Mouse (Mus musculus) T-cell, adult 2 months (primary cell): ENCODE results near the gene Gmds.
A peak's percentile ranks its signal among the peaks of the same experiment; 100 is the strongest.

Experiments used
- DNase-seq: peaks from one replicate; pipeline ENCODE4 v3.0.0; 2022; ENCODE audit warnings: low spot score

The Gmds gene

DNA sequence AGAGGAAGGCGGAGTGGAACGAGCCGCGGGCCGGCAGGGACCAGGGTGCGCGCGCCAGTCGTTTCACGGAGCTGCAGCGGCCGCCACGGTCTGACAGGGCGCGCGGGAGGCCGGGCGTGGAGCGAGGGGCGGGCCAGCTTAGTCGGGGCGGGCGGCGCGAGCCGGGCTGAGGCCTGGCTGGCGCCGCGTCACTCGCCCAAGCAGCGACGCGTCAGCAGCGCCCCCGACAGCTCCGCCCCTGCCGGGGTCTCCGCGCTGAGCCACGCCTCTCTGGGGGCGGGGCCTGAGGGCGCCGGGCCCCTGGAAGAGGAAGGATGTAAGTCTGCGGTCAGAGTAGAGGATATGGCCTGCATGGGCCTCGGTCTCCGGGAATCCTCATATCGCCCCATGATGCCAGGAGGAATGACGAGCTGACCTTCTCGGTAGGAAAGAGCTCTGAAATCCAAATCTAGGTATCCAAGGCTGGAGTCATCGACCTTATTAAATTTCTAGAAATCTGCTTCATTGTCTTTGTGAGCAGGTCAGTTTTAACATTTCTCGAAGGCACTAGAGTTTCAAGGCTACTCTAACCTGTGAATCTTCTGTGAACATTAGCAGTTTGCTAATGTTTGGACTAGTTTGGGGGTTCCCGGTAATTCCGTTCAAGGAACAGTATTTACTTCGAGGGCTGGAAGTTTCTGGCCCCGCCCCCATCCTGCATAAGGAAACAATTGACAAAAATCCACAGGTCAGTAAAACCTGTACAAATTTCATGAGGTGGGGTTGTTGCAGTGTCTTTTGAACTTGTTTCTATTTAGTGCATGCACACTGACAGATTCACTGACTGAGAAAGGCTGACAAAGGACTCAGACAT is at the start of gene Gmds:
Gene Gmds (minus strand): TSS at position 228 of the 853 bp plus-strand sequence.
- peak; percentile 90 for DNase-seq

DNA sequence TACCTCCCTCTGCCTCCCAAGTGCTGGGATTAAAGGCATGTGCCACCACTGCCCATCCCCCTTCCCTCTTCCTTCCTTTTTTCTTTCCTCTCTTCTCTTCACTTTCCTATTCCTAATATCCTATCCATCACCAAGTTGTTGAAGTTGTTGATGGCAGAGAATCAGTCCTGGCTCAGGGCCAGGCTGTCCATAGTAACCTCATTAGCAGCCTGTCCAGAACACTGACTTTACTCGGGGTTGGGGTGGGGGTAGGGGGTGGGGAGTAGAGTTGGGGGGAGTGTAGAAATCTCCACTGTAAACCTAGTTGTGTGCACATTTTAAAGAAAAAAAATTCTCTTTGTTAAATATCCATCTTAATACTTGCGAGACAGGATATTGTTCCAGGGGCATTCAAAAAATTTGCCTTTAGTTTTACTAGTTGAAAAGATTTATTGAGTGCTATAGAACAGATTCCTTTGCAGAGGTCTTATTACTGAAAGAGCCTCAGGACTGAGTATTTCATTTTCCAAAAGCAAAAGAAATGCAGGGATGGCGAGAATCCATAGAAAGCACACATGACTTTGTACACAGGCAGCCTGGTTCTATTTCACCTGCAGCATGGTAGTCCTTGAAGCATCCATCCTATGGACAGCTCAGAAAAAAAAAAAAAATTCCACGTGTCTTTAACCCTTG is 47.0 kb upstream of the Gmds start:
- DNase-seq, result no peak

DNA sequence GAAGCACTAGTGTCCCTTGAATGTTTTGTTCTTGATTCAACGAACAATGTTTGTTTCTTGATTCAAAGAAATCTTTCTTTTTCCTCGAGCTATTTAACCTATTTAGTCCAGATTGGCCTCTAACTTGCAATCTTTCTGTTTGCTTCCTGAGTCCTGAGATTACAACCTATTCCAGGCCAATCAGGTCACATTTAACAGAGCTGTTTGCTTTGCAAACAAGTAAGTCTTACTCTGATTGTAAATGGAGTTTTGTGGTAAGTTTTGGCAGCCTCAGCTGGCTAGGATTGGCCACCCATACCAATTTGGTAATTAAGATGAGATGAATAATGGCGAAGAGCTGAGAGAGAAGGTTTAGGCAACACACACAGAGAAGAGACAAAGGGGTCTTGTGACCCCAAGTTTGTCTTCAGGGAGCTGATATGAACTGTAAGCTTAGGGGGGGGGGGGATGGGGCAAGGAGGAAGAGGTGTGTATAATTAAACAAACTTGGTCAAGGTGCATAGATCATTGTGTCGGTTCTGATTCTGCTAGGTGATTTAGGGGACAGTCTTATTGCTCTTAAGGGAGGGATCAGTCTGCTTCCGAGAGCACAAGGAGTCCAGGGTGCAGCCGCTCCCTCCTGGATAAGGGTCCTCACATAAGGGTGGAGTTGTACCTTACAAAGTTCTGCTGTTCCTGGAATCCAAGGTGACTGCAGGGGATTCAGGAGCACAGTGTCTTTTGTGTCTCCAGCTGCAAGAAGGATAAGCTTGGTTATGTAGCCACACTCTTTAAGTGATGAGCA is 43.9 kb upstream of the Gmds start:
- DNase-seq, result no peak

DNA sequence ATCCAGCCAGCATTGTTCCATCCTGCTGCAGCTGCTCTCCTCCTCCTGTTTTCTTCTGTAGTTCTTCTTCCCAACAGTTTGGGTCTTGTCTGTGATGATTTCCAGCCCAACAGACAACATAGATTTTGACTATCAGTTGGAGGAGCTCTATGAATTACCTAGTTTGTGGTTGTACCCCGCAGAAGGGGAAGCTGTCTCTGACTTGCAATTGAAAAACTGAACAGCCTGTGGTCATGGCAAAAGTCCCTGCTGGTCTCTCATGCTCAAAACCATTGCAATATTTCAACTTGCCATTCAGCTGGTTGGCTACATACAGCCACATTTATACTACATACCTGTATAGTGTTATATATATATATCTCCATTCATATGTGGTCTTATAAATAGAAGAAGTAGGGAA is 40.1 kb upstream of the Gmds start:
- no peak for DNase-seq

DNA sequence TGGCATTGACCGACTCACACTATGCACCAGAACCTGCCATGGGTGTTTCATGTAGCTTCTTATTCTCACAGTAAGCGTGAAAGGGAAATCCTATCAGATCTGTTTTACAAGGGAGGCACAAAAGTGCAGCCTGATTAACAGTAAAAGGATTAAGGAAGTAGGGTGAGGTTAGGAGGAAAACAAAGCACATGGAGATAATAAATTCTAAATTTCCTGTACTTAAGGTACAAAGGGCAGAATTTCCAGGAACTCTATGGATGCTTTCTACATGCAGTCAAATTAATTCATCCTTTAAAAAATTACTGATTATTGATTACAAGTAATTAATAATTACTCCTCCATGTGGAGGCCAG is 34.0 kb upstream of the Gmds start:
- DNase-seq, result no peak

DNA sequence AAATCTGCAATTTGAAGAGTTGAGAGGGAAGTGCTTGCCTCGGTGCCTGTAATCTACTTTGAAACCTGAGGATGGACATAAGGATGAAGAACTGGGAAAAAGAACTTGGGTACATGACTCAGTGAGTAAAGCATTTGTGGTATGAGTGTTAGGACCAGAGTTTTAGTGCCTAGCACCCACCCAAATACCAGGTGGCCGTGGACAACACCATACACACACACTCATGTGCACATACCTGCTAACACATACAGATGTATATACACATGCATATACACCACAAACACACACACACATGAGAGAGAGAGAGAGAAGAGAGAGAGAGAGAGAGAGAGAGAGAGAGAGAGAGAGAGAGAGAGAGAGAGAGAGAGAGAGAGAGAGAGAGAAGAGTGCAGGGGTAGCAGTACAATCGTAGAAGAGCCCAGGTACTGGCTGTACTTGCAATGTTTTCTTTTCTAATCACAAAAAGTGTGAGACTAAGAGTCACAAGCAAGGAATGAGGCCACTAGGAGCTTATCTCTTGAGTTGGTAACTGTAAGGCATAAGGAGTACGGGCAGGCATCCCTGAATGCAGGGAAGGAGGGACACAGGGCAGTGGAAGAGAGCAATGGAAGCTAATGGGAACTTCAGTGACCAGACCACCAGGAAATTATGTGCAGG is 33.5 kb upstream of the Gmds start:
- DNase-seq, result no peak

DNA sequence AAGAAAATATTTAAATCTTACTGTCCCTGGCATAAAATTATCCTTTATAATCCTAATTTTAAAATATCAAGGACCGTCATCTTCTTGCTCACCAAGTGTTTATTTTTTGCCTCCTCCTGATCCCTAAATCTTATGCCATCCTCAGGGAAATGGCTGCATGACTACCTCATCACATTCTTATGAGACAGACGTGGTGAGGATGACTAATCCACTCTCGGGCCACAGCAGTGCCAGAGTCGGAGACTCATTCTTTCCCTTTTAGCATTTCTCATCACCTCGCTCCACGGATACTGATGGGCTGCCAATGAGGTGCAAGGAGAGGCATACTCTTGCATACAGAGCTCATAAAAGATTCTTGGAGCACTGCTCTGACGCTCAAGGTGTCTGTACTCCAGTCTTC is 32.2 kb upstream of the Gmds start:
- DNase-seq, result no peak

DNA sequence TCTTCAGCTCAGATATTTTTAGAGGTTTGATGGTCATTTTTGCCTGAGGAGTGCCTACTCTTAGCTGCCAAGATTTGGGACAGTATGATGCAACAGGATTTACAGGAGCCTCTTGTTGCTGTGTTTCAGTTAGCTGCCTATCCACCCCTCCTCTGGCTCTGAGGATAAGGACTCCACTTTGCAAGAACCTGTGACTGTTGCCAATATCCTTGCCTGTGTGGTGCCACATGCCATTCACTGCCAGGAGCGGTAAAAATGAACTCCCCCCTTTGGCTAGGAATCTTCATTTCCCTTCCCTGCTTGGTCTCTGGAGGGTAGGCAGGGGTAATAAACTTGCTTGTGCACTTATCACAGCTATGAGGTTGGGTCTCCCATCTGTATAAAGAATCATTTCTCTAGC is 31.6 kb upstream of the Gmds start:
- DNase-seq, result no peak

DNA sequence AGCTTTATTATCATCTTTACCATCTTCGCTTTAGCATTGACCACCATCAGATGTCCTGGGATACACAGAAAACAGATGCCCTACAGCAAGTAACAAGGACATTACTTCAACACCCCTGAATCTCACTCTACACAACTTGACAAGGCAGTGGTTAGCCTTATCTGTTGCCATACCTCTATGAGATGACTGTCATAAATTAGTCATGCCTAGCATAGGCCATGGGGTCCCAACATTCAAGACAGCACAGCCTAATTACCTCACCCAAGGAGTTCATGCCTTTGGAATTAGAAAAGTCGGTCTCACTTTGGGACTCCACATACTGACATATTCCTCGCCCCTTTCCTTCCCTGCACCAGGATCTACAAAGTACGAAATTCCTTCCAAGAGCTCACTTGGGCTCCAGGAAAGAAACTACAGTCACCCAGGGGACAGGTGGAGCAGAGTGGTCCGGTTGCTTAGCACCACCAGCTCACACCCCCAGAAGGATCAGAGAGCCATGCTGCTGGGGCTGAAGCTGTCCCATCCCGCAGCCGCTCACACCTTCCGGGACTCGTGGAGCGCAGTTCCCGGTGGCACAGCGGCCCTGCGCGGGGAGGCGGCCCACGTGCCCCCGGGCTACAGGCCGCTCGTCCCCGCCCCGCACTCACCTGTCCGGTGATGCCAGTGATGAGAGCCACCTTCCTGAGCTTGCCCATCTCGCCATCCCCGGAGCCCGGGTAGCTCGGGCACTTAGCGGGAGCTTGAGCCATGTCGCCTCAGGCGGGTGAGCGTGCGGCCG is 616 bp downstream of the Gmds start:
- DNase-seq, result no peak

DNA sequence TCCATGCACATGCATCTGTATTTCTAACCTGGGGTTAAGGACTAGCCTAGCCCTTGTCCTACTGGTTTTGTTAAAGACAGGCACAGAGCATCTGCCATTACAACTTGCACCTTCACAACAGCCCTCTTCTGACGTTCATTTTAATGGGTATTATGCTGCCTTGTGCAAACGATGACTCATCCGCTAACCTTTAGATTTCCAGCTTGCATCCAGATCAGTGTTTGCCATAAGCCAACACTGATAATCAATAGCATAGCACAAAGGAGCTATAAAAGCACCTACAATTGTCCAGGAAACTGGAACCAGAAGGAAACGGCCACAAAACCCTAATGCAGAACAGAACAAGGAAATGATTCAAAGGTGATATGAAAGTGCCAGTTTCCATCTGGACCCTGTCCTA is 20.2 kb downstream of the Gmds start:
- no peak for DNase-seq

DNA sequence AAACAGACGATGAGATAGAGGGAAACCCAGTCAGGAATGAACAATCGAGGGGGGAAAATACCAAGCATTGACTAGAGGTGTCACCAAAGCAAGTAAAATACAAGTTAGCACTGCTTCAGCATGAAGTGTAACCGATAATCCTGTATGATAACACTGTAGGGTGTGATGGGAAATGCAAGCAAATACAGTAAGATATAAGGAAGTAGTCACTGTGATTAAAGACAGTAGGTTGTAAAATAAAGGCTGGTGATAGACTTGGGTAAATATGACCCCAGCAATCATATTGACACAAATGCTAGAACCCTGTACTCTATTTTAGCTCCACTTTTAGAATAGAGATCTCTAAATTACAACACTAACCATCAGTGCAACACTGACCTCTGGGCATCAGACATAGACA is 21.2 kb downstream of the Gmds start:
- no peak for DNase-seq

DNA sequence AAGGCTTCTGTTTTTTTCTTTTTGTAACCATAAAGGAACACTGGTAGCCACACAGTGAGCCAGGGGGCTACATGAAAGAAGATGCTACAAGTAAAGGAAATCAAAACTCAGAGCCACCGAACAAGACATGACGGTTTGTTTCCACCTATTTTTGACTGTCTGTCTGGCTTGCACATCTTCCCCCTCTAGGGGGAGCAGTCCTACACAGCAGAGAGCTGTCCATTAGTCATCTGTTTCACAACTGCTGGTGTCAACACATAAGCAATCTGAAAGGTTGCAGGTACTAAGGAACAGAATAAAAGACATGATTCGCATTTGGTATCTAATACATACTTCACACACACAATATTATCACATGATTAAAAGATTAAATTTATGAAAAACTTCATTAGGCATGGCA is 25.9 kb downstream of the Gmds start:
- DNase-seq, result peak; percentile 53

DNA sequence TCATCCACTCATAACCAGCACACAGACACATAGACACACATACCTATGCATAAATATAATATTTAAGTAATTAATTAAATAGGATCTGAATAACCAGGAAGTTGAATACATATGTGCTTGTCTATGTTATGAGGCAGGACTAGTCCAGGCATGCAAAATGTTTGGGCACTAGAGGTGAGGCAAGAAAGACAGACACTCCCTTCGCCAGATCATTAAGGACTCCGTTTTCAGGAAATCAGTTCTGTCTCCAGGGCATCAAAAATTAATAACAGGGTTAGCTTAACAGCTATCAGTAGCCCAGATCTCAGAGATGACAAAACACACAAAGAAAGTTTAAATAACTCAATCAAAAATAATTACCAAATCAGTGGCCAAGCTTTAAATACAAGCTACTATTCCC is 27.1 kb downstream of the Gmds start:
- DNase-seq, result no peak

DNA sequence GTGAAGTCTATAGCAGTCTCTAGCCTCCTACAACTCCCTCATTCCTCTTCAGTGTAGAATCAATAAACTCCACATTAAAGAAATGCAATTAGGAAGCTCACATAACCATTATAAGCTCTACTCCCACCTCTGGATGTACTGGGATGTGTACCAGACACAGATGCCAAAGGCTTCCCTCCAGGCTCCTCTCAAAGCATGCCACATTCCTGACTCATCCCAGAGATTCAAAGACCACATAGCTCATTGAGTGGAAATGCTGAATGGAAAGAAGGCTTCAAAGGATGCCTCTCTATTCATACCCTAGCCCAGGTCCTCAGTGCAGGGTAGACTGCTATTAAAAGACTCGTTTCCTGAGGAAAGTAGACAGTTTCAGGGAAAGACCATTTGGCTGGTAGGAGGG is 40.1 kb downstream of the Gmds start:
- DNase-seq, result no peak

DNA sequence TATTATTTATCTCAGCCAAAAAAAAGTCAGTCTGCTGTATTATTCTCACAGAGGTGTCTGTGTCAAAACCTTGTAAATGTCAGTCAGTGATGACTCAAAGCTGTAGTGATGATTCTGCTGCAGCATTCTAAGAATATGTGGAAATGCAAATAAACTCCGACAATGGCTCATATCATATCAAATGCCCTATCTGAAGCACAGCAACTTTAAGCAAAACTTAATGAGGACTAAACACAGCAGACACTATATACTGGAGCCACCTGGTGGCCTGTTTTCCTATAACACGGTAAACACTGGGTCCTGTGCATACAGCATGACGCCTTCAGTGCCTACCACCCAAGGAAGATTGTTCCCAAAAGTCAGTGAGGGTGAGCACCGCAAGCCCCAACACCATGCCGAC is 41.1 kb downstream of the Gmds start:
- no peak for DNase-seq

DNA sequence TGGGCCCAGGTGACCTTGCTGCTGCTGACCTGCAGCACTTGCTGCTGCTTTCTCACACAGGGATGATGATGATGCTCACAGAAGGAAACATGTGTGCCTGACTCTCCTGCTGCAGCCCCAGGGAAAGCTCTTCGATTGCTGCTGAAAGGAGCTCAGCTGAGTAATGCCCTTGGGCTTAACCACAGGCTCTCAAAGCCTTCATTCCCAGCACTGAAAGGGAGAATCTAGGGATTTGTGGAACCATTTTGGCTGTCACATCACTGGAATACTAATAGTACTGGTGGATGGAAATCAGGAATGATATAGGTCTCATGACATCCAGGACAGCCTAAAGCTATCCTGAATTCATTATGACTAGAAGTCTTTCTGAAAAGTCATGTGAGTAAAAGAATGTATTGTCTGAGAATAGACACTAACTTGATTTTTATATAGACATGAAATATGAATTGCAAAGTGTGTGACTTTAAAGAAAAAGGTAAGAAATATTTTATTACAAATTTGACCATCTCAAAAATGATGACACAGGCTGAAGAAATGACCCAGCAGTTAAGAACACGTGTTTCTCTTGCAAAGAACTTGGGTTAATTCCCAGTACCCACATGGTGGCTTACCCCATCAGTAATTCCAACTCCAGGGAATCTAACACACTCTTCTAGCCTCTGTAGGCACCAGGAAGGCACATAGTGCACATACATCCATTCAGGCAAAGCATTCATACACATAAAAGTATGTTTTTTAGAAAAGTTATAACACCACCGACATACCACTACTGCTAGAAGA is 43.9 kb downstream of the Gmds start:
- DNase-seq, result no peak

DNA sequence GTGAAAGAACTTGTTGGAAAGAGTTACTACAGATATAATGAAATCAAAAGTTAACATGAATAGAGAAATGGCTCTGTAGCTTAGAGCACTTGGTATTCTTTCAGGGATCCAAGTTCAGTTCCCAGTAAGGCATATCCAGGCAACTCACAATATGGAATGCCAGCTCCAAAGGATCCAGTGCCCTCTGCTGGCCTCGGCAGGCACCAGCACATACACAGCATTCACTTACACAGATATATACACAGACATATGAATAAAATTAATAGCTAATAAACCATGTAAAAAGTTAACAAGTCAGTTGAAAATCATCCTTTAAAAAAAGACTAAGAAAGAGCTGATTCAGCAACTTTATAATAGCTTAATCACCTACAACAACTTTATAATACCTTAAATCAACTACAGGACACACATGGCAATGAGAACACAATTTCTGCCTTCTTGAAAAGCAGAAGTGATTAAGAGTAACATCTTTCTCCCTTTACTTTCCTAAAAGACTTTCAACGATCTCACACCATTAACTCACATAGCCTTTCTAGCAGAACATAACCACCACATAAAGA is 65.5 kb downstream of the Gmds start:
- no peak for DNase-seq

DNA sequence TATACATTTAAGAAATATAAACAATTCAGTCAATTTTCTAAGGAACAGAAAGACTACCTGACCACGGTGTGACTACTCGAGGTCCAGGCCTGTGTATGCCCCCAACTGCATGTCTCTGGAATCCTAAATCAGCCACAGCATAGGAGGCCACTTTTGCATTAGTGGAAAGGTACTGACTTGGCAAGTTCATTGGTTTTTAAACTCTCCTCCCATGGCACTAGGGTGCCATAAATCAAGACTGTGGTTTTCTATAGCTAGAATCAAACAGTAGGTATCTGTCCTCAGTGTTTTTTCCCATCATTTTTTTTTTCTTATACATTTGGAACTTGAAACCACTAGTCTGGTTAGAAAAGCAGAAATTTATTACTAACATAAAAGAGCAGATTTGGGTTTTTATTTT is 68.8 kb downstream of the Gmds start:
- DNase-seq, result no peak

DNA sequence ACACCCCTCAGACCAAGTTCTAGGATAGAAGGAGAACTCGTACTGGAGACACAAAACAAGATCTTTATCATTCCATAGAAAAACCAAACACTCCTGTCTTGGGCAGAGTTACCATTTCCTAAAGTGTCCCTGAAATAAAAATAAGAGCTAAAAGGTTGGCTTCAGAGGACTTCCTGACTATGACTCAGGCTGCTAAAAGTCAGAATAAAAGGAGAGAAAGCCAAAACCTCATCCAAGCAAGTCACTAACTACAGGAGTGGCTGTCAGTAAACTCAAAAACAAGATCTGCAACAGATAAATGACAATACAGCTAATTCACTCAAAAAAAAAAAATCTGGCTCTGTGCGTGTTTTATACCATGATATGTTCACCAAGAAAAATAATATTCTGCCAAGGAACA is 69.3 kb downstream of the Gmds start:
- no peak for DNase-seq

DNA sequence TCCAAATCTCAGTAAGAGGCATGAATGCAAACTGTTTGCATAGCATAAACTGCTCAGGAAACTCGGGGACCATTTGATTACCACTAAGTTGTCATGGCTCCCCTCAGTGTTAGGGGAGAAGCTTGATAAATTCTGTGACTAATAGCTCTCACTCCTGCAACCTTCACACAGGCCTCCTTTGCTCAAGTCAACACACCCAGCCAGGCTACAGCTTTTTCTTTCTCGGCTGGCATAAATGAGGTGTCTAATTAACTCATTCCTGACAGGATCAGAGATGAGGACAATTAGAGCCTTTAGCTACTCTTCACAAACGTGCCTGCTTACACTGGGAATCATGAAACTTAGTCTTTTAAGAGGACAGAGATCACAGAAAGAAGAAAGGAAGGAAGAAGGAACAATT is 70.3 kb downstream of the Gmds start:
- no peak for DNase-seq
